Mouse (Mus musculus) heart, embryonic 13.5 days (tissue): ENCODE measurements around the gene Tshz2. TPM values are rescaled to one million over a fixed set of nuclear protein-coding genes. Genes with fewer than 3 reads are reported as not detected.
"Not testable (repeated sequence)": the region's sequence is repeated elsewhere in the genome, so short reads cannot be mapped to it uniquely, and the experiment has no call there.

Experiments
- ATAC-seq: fragments of 200-750 bp; cut with Nextera tagmentation; 2 replicates; pipeline ENCODE4 v1.8.0; 2017; ENCODE audit warnings: moderate TSS enrichment; ENCODE audit not compliant: insufficient number of reproducible peaks, low FRiP score, low TSS enrichment; ENCODE audit errors: extremely low read depth
- H3K27ac ChIP-seq: fragments of 300-500 bp; sonication (generic); replicated peaks from 2 replicates; pipeline ENCODE4 v1.5.1; 2015; ENCODE audit warnings: moderate library complexity, mild to moderate bottlenecking, inconsistent platforms
- H3K27me3 ChIP-seq: fragments of 300-500 bp; sonication (generic); replicated peaks from 2 replicates; pipeline ENCODE4 v1.6.1; 2015; ENCODE audit warnings: mild to moderate bottlenecking, inconsistent platforms
- H3K36me3 ChIP-seq: fragments of 300-500 bp; sonication (generic); 2 replicates; pipeline ENCODE4 v1.6.1; 2015; ENCODE audit warnings: mild to moderate bottlenecking, inconsistent platforms
- H3K4me1 ChIP-seq: fragments of 300-500 bp; sonication (generic); 2 replicates; pipeline ENCODE4 v1.6.1; 2015; ENCODE audit warnings: inconsistent platforms
- H3K4me2 ChIP-seq: fragments of 300-500 bp; sonication (generic); 2 replicates; pipeline ENCODE4 v1.6.1; 2015; ENCODE audit warnings: inconsistent platforms, mild to moderate bottlenecking, moderate library complexity
- H3K4me3 ChIP-seq: fragments of 300-500 bp; sonication (generic); 2 replicates; pipeline ENCODE4 v1.5.1; 2015; ENCODE audit warnings: moderate library complexity, mild to moderate bottlenecking, inconsistent platforms
- H3K9ac ChIP-seq: fragments of 300-500 bp; sonication (generic); 2 replicates; pipeline ENCODE4 v1.6.1; 2015; ENCODE audit warnings: inconsistent platforms, mild to moderate bottlenecking, moderate library complexity
- H3K9me3 ChIP-seq: fragments of 300-500 bp; sonication (generic); 2 replicates; pipeline ENCODE4 v1.6.1; 2016; ENCODE audit warnings: inconsistent platforms
- WGBS: fragments of 180-500 bp; shearing (Covaris S2); methylation state at CpG from one replicate; pipeline ENCODE4 v1.1.7; 2015; ENCODE audit warnings: mixed read lengths; 5-methylcytosine and 5-hydroxymethylcytosine counted together
- polyA plus RNA-seq: library from polyadenylated mRNA; unstranded; fragments of >200 nt; fragmentation: Nextera tagmentation; extraction: Ambion mirVana; gene quantifications from 2 replicates; pipeline ENCODE4 v1.2.1, GENCODE M21; 2015

Tshz2 gene
- polyA plus RNA-seq, 1 experiment from 2014 or later = 4.1 TPM

- 0 out of 2 replicates have a peak, but pooled peaks cover 4% of the 10 kb centered on the region for H3K27me3 ChIP-seq
- H3K27ac ChIP-seq = no peak overlapping the region
- no peaks in the 10 kb centered on the region for H3K4me1 ChIP-seq
- H3K9ac ChIP-seq = no peak overlapping the region
- H3K4me3 ChIP-seq = no peak overlapping the region
- 35% methylated on average over 7 of the region's 7 CpGs for WGBS
- no peak for ATAC-seq
- H3K9me3 ChIP-seq = no peaks in the 10 kb centered on the region
- H3K36me3 ChIP-seq = no peaks in the 10 kb centered on the region
- H3K4me2 ChIP-seq = no peak overlapping the region
Observed at GRCm38 (mm10) chr2:169849077-169849476, 216.3 kb downstream of the Tshz2 start.

- Histone ChIP-seq H3K27ac (no peak overlapping the region), H3K4me3 (no peak overlapping the region), H3K9ac (no peak overlapping the region), H3K27me3 (0 out of 2 replicates have a peak, but pooled peaks cover 4% of the 10 kb centered on the region), H3K4me1 (no peaks in the 10 kb centered on the region), H3K9me3 (no peaks in the 10 kb centered on the region), H3K36me3 (no peaks in the 10 kb centered on the region), H3K4me2 (no peak overlapping the region)
- WGBS = 80% methylated on average over 3 of the region's 3 CpGs
- no peak for ATAC-seq
Observed at GRCm38 (mm10) chr2:169849541-169849940, 216.7 kb downstream of the Tshz2 start.

GRCm38 (mm10) chr2:169851606-169852005, 218.8 kb downstream of the Tshz2 start:
- no peak for ATAC-seq
- Histone ChIP-seq H3K9ac (no peak overlapping the region), H3K36me3 (no peaks in the 10 kb centered on the region), H3K27ac (no peak overlapping the region), H3K4me2 (no peak overlapping the region), H3K9me3 (no peaks in the 10 kb centered on the region), H3K4me3 (no peak overlapping the region), H3K4me1 (no peaks in the 10 kb centered on the region), H3K27me3 (0 out of 2 replicates have a peak, but pooled peaks cover 4% of the 10 kb centered on the region)
- 72% methylated on average over 5 of the region's 5 CpGs for WGBS

- Histone ChIP-seq H3K9me3 (no peaks in the 10 kb centered on the region), H3K36me3 (no peaks in the 10 kb centered on the region), H3K27ac (no peak overlapping the region), H3K9ac (no peak overlapping the region), H3K27me3 (no peaks in the 10 kb centered on the region), H3K4me3 (no peak overlapping the region), H3K4me2 (no peak overlapping the region), H3K4me1 (no peaks in the 10 kb centered on the region)
- no peak for ATAC-seq
- WGBS = 70% methylated on average over 11 of the region's 11 CpGs
Observed at GRCm38 (mm10) chr2:169854491-169854890, 221.7 kb downstream of the Tshz2 start.

GRCm38 (mm10) chr2:169857041-169857440, 224.2 kb downstream of the Tshz2 start:
- H3K36me3 ChIP-seq, H3K4me1 ChIP-seq, H3K4me3 ChIP-seq, H3K9ac ChIP-seq, ATAC-seq, H3K27me3 ChIP-seq, H3K4me2 ChIP-seq, H3K9me3 ChIP-seq, H3K27ac ChIP-seq: not testable (repeated sequence)

GRCm38 (mm10) chr2:169859078-169859855, 226.5 kb downstream of the Tshz2 start:
- Histone ChIP-seq H3K4me1 (peaks cover 14% of the 10 kb centered on the region), H3K9me3 (no peaks in the 10 kb centered on the region), H3K4me2 (no peak overlapping the region), H3K27ac (no peak overlapping the region), H3K9ac (no peak overlapping the region), H3K36me3 (no peaks in the 10 kb centered on the region), H3K4me3 (no peak overlapping the region), H3K27me3 (no peaks in the 10 kb centered on the region)
- 51% methylated on average over 4 of the region's 4 CpGs for WGBS
- ATAC-seq = no peak

GRCm38 (mm10) chr2:169860895-169861294, 228.1 kb downstream of the Tshz2 start:
- 60% methylated on average over 5 of the region's 5 CpGs for WGBS
- ATAC-seq = no peak
- Histone ChIP-seq H3K4me1 (peaks cover 14% of the 10 kb centered on the region), H3K4me3 (no peak overlapping the region), H3K27me3 (no peaks in the 10 kb centered on the region), H3K4me2 (no peak overlapping the region), H3K9ac (no peak overlapping the region), H3K27ac (no peak overlapping the region), H3K9me3 (no peaks in the 10 kb centered on the region), H3K36me3 (no peaks in the 10 kb centered on the region)

- Histone ChIP-seq H3K27ac (no peak overlapping the region), H3K4me2 (no peak overlapping the region), H3K9me3 (no peaks in the 10 kb centered on the region), H3K36me3 (no peaks in the 10 kb centered on the region), H3K9ac (no peak overlapping the region), H3K4me3 (no peak overlapping the region), H3K27me3 (no peaks in the 10 kb centered on the region; the same call in 1 of the 2 replicates), H3K4me1 (peaks cover 14% of the 10 kb centered on the region)
- WGBS = 32% methylated on average over 6 of the region's 6 CpGs
- no peak for ATAC-seq
Observed at GRCm38 (mm10) chr2:169862701-169863100, 229.9 kb downstream of the Tshz2 start.

GRCm38 (mm10) chr2:169869468-169869867, 236.7 kb downstream of the Tshz2 start:
- Histone ChIP-seq H3K4me2 (no peak overlapping the region), H3K36me3 (no peaks in the 10 kb centered on the region), H3K4me1 (peaks cover 10% of the 10 kb centered on the region), H3K9ac (no peak overlapping the region), H3K27me3 (peaks cover 3% of the 10 kb centered on the region; the same call in 1 of the 2 replicates), H3K27ac (no peak overlapping the region), H3K4me3 (no peak overlapping the region), H3K9me3 (no peaks in the 10 kb centered on the region)
- 77% methylated on average over 7 of the region's 7 CpGs for whole genome bisulfite sequencing
- no peak for ATAC-seq

- Histone ChIP-seq H3K9ac (no peak overlapping the region), H3K4me2 (no peak overlapping the region), H3K27ac (no peak overlapping the region), H3K4me1 (peaks cover 10% of the 10 kb centered on the region), H3K27me3 (peaks cover 3% of the 10 kb centered on the region; the same call in 1 of the 2 replicates), H3K4me3 (no peak overlapping the region), H3K36me3 (no peaks in the 10 kb centered on the region), H3K9me3 (no peaks in the 10 kb centered on the region)
- WGBS = 14% methylated on average over 5 of the region's 5 CpGs
- no peak for ATAC-seq
Observed at GRCm38 (mm10) chr2:169870503-169870902, 237.7 kb downstream of the Tshz2 start.

GRCm38 (mm10) chr2:169871436-169872060, 238.7 kb downstream of the Tshz2 start:
- Histone ChIP-seq H3K4me1 (peaks cover 10% of the 10 kb centered on the region), H3K4me2 (no peak overlapping the region), H3K9ac (no peak overlapping the region), H3K27ac (no peak overlapping the region), H3K36me3 (no peaks in the 10 kb centered on the region), H3K27me3 (peaks cover 3% of the 10 kb centered on the region; the same call in 1 of the 2 replicates), H3K4me3 (no peak overlapping the region), H3K9me3 (no peaks in the 10 kb centered on the region)
- ATAC-seq = no peak
- 87% methylated on average over 8 of the region's 8 CpGs for WGBS
